Mouse (Mus musculus): ENCODE data around the gene Obp2a.

The Obp2a gene

GRCm38 (mm10) chr2:25699743-25700142 is at the start of gene Obp2a:
Gene Obp2a, plus strand, starts transcription at chr2:25700043.
- DNase-seq, result peak; percentile 39

DNA sequence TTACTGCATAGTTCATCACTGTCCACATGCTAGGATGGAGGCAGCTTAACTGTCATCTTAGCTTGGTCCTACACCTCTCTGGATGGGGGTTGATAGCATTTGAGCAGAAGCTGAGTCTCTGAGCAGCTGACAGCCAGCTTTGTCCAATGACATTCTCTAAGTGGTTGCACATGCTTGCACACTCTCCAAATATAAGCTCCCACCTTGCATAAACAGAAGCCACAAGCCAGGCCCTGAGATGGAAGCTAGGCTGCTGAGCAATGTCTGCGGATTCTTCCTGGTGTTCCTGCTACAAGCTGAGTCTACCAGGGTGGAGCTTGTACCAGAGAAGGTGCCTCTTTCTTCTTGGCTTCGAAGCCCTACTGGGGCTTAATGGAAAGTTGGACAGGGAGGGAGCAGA is 46.9 kb upstream of the Obp2a start, which contains the start of gene Lcn8:
Lcn8 (plus strand) TSS at position 219 of the 400 bp plus-strand sequence.
- DNase-seq, result peak; percentile 81

DNA sequence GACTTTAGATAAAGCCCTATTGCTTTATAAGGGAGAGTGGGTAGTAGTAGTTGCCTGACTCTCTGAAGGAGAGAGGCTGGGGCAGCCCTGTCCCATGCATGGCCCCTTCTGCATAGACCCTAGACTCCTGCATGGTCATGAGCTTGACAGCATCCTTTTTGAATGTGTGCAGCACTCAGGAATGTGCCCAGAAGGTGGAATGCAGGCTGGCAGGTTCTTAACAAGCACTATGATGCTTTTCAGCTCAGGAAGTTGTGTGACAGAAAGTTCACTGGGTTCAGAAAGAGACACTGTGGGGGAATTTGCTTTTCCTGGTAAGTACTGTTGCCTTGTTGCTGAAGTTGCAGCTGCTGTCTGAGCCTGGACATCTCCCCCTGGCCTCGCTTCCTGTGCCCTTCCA is 45.3 kb upstream of the Obp2a start:
- peak; percentile 73 for DNase-seq

DNA sequence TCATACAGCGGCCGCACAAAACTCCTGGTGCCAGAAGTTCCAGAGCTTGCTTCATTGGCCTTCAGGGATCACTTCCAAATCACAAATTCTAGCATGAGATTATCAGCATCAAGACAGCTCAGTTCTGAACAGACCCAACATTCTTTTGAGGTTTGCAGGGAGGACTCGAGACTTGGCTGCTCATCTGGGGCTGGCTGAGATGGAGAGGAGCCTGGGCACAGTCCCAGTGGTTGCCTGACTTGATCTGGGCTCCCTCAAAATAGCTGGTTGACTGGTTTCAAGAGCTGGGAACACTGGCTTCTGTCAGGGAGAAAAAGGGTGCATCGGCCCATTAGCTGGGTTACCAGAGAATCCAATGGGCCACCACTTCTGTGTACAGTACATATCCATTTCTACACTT is 43.2 kb upstream of the Obp2a start:
- peak; percentile 94 for DNase-seq

- DNase-seq, result peak; percentile 84
Measured at GRCm38 (mm10) chr2:25657246-25657645, 42.6 kb upstream of the Obp2a start.

GRCm38 (mm10) chr2:25657652-25658051 is 42.2 kb upstream of the Obp2a start, which contains the start of gene Lcn5:
Gene Lcn5, plus strand, starts transcription at chr2:25657952.
- DNase-seq, result no peak

GRCm38 (mm10) chr2:25660279-25660678 is 39.6 kb upstream of the Obp2a start:
- DNase-seq, result peak; percentile 93

- peak; percentile 78 for DNase-seq
Measured at GRCm38 (mm10) chr2:25661245-25661970, 38.4 kb upstream of the Obp2a start.

GRCm38 (mm10) chr2:25663511-25663910 is 36.3 kb upstream of the Obp2a start:
- DNase-seq, result peak; percentile 86

DNA sequence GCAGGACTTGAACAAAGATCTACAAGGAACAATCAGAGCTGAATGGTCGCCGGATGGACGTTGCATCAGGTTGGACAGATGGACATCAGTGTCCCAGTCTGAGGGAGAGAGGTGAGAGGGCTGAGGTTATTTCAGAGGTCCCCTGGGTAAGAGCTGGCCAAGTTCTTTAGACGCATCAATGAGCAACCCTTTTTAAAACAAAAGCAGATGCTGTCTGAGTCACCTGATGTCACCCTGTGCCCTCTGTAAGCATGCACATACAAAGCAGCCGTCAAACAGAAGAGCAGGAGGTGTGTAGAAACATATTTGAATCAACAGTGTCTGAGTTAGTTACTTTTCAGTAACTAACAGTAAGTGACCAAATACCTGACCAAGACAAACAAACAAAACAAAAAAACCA is 35.7 kb upstream of the Obp2a start:
- peak; percentile 30 for DNase-seq

DNA sequence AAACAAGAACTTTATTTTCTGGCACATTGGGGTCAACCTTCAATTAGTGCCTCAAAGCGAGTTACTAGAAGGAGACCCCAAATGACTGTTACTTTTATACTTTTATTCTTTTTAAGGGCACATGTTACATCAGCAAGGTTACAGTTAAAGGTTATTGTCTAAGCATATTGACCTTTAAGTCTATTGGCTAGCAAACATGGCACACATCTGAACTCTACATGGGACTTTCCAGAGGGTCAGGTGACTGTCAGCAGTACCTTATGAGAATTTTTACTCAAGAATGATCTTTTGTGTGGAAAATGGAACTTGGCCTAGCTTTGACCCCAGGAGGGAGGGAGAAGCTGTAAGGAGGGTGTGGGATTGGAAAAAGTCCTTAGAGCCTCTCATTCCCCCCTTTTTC is 33.3 kb upstream of the Obp2a start:
- DNase-seq, result no peak

GRCm38 (mm10) chr2:25676486-25676885 is 23.4 kb upstream of the Obp2a start, which contains the start of gene Lcn6:
Gene Lcn6, plus strand, starts transcription at chr2:25676786.
- no peak for DNase-seq

DNA sequence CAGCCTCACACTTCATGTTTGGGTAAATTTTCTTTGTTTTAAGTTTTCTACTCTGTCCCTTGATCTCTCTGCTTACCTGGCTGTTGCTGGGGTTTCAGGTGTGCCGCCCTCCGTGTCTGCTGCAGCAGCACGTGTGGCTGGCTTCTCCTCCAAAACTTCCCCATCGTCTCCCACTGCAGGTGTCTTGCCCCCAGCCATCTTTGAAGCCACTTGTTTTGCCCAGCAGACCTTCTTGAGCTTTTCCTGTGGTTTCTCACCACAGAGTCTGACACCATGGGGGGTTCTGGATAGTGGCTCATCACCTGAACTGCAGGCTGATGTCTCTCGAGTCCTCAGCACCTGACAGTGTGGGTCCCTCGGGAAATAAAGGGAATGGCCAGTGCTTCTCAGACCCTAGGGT is 20.3 kb upstream of the Obp2a start:
- DNase-seq, result no peak

- peak; percentile 60 for DNase-seq
Measured at GRCm38 (mm10) chr2:25682426-25682825, 17.4 kb upstream of the Obp2a start, which contains the start of gene Lcn10. Gene Lcn10, plus strand, starts transcription at chr2:25682726.

GRCm38 (mm10) chr2:25686941-25687340 is 12.9 kb upstream of the Obp2a start:
- peak; percentile 1 for DNase-seq

- peak; percentile 92 for DNase-seq
Measured at GRCm38 (mm10) chr2:25694605-25695004, 5.2 kb upstream of the Obp2a start.

GRCm38 (mm10) chr2:25696951-25697350 is 2.9 kb upstream of the Obp2a start:
- DNase-seq, result peak; percentile 80

GRCm38 (mm10) chr2:25698696-25699095 is 1.1 kb upstream of the Obp2a start:
- DNase-seq, result no peak

- peak; percentile 93 for DNase-seq
Measured at GRCm38 (mm10) chr2:25701001-25701400, 1.2 kb downstream of the Obp2a start.

DNA sequence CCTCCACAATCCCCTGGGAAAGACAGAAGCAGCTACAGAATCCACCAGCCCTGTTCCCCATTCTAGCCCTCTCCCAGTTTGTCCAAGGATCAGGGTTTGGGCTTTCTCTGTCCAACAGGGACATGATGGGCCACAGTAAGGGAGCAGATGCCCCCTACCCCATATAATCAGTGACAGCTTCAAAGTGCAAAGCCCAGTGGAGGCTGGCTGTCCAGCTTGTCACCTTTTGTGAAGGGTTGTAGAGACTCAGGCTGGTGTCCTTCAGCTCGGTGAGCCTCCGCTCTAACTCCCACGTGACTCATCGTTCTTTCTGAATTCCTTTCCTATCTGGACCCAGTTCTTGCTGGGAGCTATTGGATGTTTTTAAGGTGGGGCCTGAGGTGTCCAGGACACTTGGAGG is 3.9 kb downstream of the Obp2a start:
- peak; percentile 70 for DNase-seq

DNA sequence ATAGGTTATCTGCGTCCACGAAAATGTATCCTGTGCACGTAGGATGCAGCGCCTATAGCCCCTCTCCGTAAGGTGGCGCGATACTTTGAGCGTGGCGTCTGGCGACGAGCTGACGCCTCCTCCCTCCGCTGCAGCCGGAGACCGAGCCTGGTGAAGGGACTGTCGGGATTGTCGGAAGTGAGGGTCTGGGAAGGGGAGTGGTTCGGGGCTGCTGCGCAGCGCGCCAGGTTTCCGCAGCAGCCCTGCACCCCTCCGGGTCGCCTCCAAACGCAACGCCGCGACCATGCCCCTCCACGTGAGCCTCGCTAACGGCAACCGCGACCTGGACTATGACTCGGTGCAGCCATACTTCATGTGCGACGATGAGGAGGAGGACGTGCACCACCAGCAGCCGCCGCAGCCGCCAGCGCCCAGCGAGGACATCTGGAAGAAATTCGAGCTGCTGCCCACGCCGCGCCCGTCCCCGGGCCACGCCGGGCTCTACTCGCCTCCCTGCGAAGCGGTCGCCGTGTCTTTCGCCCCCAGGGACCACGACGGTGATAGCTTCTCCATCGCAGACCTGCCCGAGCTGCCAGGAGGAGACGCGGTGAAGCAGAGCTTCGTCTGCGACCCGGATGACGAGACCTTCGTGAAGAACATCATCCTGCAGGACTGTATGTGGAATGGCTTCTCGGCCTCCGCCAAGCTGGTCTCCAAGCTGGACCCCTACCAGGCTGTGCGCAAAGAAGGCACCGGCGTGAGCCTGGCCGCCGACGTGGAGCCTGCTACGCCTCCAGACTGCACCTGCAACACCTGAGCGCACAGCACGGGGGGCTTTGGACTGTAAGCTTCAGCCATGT is 7.0 kb downstream of the Obp2a start, which contains the start of gene Bmyc:
Bmyc (plus strand) TSS at position 97 of the 839 bp plus-strand sequence.
- DNase-seq, result peak; percentile 98

DNA sequence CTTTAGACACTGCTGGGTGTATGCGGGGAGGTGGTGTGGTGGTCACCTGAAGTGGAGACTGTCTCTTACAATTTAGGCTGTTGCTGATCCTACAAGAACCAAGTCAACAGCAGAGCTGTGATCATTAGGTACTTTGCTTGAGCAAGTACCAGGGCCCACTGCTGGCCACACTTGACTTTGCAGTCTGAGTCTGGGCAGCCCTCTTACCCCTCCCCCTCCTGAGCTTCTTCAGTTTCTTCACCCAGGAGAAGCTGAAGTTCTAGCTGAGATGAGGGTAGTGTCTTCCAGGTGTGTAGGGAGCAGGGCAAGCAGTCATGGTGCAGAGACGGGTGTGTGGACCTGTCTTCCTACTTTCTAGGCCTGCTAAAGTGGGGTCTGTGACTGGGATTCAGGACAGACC is 8.3 kb downstream of the Obp2a start:
- DNase-seq, result peak; percentile 89

GRCm38 (mm10) chr2:25709056-25709455 is 9.2 kb downstream of the Obp2a start:
- peak; percentile 80 for DNase-seq

GRCm38 (mm10) chr2:25709791-25710190 is 9.9 kb downstream of the Obp2a start:
- DNase-seq, result peak; percentile 56

Measured in heart, adult 11 months (tissue).